Mouse (Mus musculus): ENCODE data around the gene Fam189b. TPM values are rescaled to one million over a fixed set of nuclear protein-coding genes. Genes with fewer than 3 reads are reported as not detected.
"Not testable (repeated sequence)": the region's sequence is repeated elsewhere in the genome, so short reads cannot be mapped to it uniquely, and the experiment has no call there.

Gene Fam189b
- total RNA-seq (2021), result 10 to 100 TPM; 11.1 to 12.9 TPM
- long read RNA-seq, experiment 1, transcript Fam189b-201 (12 exons, 3,083 nt), result major isoform, 7 of 16 reads
- long read RNA-seq, experiment 1, partial matches to known transcripts, result 5 of 16 reads
- long read RNA-seq, experiment 1, other reads (novel, unspliced or antisense), result 3 of 16 reads
- long read RNA-seq, experiment 2, transcript Fam189b-201 (12 exons, 3,083 nt), result major isoform, 6 of 15 reads
- long read RNA-seq, experiment 2, partial matches to known transcripts, result 2 of 15 reads
- long read RNA-seq, experiment 2, other reads (novel, unspliced or antisense), result 7 of 15 reads

DNA sequence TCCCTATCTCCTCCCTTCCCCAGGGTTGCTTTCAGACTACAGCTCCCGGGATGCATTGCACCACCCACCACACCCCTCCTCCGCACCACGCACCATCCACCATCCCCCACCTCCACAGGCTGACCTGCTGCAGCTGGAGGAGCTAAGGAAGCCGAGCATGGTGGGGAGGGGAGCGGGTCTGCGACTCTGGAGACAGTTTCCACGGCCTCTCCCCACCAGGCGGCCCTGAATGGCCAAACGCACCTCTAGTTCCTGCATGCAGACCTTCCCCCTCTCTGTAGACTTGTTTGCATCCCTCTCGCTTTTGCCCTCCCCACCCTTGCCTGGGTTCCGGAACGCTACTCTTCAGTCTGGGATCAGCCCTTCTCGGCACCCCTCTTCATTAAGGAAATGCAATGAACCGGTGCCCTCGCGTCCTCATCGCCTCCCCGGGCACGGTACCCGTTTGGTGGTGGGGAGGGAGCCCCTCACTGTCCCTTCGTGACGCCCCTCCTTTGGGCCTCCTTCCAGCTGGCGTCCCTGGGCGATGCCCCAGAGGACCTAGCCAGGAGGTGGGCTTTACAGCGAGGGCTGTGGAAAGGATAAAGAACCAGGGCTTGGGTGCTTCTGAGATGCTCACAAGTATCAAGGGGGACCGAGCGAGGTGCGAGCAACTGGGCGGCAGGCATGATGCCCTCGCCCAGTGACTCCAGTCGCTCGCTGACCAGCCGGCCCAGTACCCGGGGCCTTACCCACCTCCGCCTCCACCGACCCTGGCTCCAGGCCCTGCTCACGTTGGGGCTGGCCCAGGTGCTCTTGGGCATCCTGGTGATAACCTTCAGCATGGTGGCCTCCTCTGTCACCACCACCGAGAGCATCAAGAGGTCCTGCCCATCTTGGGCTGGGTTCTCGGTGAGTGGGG, at the start of gene Fam189b:
Fam189b (plus strand) TSS at position 86 of the 901 bp plus-strand sequence.
- peak; percentile 78 for DNase-seq

DNA sequence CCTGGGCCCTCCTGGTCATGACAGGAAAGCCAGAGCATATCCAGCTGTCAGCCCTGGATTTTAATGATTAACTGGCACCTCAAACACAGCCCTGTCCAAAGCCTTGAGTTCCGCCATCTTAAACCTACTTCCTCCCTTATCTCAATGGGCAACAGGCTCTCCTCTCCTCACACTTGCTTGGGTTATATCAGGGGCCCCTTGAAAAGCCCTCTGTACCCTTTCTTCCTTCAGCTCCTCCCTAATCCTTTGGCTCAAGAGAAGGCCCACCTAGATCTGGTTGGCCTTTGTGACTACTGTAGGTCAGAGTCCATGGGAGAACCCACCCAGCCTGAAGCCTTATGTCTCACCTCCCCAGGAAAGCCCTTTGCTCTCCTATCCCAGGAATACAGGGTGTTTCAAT, 49.2 kb upstream of the Fam189b start:
- DNase-seq, result no peak

DNA sequence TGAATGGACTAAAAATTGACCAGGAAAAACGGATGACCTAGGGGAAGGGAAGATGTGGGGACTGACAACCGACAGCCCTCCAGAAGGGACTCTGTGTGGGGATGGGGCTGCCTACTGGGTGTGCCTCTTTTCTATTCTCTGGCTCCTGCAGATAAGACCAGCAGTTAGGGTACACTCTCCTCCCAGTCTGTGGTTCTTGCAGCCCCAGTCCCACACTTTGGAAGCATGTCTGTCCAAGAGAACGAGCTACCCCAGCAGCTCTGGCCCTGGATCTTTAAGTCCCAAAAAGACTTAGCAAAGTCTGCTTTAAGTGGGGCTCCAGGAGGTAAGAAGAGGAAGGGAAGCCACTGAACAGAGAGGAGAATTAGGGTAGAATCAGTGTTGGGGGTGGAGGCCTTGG, 47.0 kb upstream of the Fam189b start, which contains the start of gene Pklr:
Pklr (plus strand) TSS at position 185 of the 400 bp plus-strand sequence.
- DNase-seq, result no peak

DNA sequence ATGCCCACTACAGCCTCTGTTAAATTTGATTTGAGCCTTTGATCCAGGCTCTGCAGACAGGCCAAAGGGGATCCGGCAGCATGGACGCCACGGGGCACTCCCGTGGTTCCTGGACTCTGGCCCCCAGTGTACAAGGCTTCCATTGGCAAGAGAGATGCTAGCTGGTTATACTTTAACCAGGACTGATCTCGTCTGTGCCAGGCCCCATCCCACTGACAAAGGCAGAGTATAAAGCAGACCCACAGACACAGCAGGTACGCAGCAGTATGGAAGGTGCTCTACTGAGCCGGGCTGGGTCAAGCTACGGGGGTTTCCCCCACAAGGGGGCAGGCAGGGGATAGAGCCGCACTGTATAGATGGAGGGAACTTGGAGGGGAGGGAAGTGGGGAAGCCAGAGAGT, 46.6 kb upstream of the Fam189b start:
- DNase-seq, result no peak

DNA sequence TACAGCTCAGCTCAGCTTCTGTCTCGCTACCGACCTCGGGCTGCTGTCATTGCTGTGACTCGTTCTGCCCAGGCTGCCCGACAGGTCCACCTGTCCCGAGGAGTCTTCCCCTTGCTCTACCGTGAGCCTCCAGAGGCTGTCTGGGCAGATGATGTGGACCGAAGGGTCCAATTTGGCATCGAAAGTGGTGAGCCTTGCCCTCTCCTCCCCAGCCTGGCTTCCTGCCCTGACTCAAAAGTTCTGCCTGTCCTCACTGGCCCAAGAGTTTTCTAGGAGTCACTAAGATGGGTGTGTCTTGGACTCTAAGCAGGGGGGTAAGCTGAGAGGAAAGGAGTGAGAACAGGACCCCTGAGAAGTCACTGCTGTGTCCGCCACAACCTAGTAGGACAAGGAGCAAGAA, 38.1 kb upstream of the Fam189b start:
- DNase-seq, result no peak

DNA sequence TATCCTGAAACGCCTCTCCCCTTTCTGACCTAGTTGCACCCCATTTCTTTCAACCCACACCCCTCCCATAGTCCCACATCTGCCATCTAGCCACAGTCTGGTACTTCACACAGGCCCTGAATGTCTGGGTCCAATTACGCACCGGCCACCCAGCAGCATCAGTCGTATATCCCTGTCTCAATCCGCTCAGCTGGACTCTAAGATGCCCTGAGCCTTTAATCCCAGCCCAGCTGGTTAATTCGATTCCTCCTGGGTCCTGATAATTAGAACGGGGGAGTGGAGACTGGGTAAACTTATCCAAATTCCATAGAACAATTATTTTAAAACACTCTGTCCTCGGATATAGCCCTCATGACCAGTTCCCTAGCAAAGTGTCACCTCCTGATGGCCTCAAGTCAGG, 37.4 kb upstream of the Fam189b start:
- DNase-seq, result no peak

DNA sequence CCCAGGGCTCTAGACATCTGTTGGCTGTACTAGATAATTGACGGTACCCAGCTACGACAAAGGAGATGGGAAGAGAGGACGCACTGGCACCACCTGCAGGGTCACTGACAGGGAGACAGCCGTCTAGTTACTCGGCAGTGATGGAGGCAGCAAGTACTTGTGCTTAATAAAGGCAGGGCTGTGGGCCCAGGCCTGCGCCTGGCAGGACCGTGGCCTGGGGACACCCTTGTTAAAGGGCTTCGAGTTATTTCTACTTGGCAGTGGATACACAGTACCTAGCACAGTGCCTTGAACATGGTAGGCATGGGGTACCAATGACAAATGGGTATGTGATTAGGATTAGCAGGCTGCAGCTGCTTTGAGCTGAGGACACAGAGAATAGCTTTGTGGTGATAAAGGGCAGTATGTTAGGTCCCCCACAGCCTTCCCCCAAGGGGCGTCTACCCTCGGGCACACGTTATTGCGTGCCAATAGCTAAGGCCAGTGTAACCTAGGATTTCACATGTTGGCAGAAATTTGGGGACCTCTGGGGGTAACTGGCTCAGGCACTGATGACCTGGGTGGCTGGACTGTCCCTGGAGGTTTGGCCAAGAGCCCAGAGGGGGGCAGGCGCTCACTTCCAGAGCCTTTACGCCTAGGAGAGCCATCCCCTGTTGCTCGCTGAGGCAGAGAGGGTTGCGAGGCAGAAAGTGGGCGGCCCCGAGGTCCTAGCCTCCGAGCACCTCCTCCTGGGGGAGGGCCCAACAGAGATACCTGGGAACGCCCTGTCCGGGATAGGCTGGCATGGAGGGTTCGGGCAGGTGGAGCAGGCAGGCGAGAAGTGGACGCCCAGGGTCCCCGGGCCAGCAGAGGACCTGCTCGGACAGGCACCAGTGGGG, 35.6 kb upstream of the Fam189b start:
- no peak for DNase-seq

DNA sequence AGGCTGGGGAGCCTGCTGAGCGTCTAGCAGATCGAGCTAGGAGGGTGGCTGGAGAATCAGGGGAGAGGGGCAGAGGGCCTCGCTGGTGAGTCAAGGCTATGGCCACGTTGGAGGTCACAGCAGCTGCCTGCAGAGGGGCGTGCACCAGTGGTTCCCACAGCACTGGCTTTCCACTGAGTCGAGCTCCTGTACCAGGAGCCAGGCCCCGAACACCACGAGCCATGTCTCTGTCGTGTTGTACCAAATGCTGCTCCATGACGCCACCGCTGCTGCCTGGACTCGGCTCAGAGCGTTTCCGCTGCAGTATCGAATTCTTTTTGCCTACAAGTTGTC, 35.0 kb upstream of the Fam189b start:
- no peak for DNase-seq

DNA sequence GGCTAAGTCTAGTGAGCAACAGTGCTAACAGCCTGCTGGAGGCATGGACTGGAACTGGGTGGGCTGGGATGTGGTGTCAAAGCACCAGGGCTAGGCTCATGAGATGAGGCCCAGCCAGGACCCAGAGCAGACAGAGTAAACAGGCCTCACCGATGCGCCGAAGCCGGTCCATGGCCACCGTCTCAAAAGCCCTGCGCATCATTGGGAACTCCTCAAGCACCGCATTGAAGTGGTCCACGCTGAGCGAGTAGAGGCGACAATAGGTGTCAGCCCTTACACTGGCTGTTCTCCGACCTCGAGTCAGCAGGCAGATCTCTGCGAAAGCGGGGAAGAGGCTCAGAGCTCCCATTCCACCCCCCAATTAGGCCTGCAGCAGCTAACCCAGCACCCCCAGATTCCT, 34.4 kb upstream of the Fam189b start:
- DNase-seq, result no peak

DNA sequence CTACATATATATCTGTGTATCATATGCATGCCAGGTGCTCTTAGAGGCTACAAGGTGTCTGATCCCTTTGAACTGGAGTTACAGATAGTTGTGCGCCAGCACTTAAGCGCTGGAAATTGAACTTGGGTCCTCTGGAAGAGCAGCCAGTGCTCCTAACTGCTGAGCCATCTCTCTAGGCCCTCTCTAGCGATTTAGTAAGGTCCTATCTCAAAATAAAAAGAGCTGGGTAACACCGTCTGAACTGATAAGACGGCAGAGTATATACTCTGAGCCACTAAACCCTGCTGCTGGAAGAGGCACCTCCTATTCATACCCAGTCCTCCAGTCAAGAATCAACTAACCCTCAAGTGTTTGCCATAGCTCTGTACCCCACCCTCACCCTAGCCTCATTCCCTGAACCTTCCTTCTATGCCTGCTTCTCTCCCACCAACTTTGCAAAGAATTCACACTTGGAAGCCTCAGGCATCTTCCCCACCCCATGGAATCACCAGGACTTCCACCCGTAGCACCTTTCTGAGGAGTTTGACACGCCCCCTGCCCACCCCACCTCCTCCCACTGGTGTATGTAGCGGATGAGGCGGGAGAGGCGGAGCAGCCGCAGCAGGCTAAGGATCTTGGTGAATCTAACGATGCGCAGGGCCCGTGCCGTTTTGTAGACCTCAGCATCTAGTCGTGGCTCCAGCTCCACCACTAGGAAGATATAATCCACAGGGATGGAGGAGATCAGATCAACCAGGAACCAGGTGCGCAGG, 30.7 kb upstream of the Fam189b start:
- DNase-seq, result no peak

DNA sequence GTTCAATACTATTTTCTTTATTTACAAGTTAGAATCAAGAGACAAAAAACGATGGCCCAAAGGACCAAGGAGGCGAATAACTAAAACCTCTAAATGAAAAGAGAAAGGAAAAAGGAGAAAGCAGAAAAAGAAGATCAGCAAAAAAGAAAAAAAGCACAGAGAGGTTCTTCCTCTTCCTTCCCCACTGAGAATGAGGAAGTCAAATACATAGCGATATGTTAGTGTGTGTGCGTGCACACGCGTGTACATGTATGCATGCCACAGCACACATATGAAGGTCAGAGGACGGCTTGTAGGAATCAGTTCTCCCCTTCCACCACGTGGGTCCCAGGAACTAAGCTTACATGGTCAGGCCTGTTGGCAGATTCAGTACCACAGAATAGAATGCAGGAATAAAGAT, 26.0 kb upstream of the Fam189b start:
- DNase-seq, result no peak

DNA sequence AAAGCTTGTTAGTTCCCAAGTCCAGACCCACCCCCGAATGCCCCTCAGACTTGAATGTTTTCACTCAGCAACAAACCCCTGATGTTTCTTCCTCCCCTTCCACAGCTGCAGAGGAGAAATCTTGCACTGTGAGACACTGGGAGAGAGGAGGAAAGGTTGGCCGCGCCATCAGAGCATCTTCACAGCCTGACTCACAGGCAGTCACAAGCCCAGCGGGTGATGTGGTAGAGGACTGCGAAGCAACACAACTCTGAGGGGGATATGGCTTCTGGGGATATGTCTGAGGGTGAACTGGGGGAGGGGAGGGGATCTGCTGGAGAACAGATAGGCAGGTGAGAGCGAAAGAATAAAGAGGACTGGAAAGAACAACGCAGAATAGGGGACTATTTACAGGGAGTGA, 24.3 kb upstream of the Fam189b start:
- DNase-seq, result no peak

DNA sequence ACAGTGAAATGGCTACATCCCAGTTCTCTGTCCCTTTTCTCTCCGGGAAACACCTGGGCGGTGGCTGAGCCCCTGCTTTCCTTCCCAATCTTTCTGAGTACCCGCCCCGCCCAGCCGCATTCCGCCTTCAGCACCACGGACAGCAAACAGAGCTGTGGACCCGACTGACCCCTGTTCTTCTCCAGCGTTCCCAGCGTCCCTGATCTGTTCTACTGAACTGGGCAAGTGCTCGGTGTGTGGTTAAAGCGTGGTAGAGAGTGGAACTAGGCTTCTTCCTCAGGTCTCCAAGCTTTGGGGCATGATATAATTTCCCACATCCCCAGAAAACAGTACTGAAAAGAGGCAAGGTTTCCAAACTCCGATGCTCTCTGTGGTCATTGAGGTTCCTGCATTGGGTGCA, 23.7 kb upstream of the Fam189b start:
- DNase-seq, result peak; percentile 72

DNA sequence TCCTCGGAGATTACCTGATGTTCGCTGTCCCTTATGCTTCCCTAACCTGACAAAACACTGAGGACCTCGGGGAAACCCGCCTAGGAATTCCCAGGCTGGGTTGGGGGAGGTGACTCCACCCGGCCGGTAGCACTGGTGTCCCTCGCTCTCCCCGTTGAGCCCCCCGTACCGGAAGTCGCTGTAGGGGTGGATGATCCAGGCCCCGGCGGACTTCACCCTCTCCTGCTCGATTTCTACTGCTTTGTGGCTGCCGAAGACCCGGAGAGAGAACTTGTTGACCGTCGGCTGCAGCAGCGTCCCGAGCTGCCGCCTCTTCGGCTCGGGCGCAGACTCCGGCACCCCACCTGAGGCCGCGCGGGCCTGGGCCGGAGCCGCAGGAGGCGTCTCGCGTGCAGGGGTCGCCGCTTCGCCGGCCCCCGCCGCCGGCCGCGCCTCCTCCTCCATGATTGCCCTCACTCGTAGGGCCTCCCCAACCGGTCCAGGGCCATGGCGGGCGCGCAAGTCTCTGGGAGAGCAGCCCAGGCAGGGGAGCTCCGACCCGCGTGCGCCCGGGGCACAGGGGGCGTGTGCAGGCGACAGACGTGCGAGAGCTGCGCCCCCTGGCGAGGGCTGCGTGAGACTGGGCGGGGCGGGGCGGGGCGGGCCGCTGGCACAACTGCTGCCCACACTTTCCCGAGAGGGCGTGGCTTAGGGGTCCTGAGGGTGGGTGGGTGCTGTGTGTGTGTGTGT, 23.2 kb upstream of the Fam189b start, which contains the start of gene Hcn3:
Hcn3 (minus strand) TSS at position 581 of the 729 bp plus-strand sequence.
- DNase-seq, result peak; percentile 74

DNA sequence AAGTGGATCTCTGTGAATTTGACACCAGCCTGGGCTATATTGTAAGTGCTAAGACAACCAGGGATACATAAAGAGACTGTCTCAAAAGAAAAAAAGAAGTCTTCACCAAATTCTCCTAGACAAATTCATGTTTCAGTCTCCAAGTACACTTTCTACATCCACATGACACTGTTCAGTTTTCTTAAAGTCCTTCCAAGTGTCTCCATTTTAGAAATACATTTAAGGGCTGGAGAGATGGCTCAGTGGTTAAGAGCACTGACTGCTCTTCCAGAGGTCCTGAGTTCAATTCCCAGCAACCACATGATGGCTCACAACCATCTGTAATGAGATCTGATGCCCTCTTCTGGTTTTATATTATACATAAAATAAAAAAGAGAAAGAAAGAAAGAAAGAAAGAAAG, 21.7 kb upstream of the Fam189b start:
- not testable (repeated sequence) for DNase-seq

DNA sequence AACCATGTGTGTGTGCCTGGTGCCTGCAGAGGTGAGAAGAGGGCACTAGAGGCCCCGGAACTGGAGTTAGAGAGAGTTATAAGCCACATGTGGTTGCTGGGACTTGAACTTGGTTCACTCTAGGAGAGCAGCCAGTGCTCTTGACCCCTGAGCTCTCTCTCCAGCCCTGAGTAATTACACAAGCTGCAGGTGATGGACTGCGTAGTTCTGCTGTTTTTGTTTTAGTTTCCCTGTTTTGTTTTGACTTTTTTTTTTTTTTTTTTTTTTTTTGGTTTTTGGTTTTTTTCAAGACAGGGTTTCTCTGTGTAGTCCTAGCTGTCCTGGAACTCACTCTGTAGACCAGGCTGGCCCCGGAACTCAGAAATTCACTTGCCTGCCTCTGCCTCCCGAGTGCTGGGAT, 21.2 kb upstream of the Fam189b start:
- DNase-seq, result no peak

DNA sequence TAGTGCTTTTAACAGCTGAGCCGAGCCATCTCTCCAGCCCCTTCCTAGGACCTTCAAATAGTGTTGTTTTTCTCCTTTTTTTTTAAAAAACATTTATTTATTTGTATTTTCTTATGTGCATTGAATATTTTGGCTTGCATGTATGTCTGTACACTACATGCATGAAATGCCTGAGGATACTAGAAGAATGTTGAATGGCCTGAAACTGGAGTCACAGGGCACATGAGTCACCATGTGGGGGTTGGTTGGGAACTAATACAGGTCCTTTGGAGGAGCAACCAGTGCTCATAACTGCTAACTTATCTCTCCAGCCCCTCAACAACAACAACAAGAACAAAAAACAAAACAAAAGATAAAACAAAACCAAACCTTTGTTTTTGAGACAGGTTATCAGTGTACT, 19.8 kb upstream of the Fam189b start:
- DNase-seq, result no peak

DNA sequence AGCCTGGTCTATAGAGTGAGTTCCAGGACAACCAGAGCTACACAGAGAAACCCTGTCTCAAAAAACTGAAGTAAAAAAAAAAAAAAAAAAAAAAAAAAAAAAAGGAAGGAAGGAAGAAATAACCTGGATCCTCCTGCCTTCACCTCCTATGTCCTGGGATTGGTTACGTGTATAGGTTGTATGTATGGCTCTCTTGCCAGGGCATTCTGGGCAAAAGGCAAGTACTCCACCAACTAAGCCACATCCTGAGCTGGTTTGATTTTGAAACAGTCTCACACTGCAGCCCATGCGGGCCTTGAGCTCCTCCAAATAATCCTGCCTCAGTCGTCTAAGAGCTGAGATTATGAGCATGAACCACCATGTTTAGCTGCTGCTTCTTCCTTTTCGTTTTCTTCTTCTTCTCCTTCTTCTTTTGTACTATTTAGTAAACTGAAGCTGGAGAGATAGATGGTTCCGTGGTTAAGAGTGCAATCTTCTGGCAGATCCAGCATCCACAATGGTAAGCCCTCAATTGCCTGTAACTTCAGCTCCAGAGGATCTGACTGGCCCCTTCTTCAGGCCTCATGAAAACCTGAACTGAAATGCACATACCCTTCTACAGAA, 19.2 kb upstream of the Fam189b start:
- no peak for DNase-seq

DNA sequence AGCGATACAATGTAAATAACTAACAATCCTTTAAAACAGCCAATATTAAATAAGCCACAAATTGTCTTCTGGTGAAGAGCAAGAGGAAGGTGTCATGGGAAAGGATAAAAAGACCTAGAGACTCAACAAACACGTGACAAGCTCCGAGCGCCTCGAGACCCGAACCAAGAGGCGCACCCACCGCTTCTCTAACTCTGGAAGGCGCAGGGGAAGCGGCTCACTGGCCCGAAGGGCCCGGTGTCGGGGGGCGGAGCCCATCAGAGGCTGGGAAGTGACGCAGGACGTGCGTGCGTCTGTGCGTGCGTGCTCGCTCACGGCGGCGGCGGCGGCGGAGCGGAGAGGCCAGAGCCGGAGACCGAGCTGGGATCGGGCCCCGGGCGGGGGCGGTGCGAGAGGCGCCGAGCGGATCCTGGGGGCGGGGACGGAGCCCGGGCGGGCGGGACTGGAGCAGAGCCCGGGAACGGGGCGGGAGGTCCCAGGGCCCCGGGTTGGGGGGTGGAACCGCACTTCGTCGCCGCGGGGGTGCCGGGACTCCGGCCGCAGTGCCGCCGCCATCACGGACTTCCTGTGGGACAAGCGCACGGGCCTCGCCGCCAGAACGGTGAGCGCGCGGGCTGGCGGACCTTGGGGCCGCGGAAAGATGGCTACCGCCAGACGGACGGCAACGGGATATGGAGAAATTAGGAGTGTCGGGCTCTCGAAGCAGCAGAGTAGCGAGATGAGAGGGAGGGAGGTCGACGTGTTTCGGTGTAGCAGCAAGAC, 18.3 kb upstream of the Fam189b start, which contains the start of gene Clk2:
Clk2 (plus strand) TSS at position 290 of the 762 bp plus-strand sequence.
- peak; percentile 92 for DNase-seq
